Mouse (Mus musculus) common myeloid progenitor, adult 5-6 weeks (primary cell): ENCODE data around the gene Wdr11. TPM values are rescaled to one million over a fixed set of nuclear protein-coding genes. Genes with fewer than 3 reads are reported as not detected.

Source experiments
- ATAC-seq: replicated peaks from 2 replicates; pipeline ENCODE4 v1.8.0; 2016; ENCODE audit warnings: low read depth, mild to moderate bottlenecking, moderate TSS enrichment, inconsistent platforms; ENCODE audit not compliant: poor library complexity, severe bottlenecking
- total RNA-seq: library from RNA; stranded (forward); fragments of 200-1000, 187-1606 nt; gene quantifications from 2 replicates; pipeline ENCODE4 v1.2.3, GENCODE M21; 2017

Wdr11 gene
- total RNA-seq, 1 experiment from 2014 or later = 44.6 TPM

DNA sequence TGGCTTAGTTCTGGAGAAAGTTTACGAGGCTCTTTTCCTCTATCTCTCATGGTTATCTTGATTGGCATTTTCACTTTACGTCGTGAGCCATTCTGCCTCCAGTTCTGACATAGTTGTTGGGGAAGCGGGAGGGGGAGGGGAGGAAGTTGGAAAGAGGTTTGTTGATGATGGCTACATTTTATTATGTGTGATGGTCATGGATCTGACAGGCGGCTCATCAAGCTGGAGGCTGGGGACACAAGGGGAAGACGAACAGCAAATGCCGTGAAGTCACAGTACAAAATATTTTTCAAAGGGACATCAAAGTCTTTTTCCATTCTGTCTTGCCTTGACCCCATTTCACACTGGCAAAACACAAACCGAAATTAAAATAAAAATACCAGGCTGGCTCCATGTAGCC, 86.8 kb downstream of the Wdr11 start:
- no peak for ATAC-seq

DNA sequence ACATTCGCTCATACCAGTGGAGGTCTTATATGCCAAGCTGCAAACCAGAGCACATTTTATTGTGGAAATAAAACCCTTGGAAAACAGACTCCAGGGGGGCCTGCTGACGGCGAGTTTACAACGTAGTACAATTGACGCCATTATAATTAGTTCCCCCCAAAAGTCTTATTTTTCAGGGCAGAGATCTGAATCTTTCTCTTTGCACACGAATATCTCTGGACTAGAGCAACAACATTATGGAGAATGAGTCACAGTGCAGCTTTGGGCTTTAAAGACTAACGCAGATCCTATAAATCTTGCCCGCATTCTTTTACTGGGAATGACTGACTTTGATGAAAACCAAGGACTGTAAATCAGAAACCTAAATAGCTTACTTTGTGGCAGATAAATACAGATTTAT, 87.3 kb downstream of the Wdr11 start:
- ATAC-seq = no peak

- peak; percentile 66 for ATAC-seq
These were observed 89.0 kb downstream of the Wdr11 start for GRCm38 (mm10) chr7:129680534-129681210.

- no peak for ATAC-seq
These were observed 90.9 kb downstream of the Wdr11 start for GRCm38 (mm10) chr7:129682525-129682924.

GRCm38 (mm10) chr7:129685326-129685725, 93.7 kb downstream of the Wdr11 start:
- ATAC-seq = no peak
